Mouse (Mus musculus) embryonic facial prominence, embryonic 14.5 days (tissue): ENCODE data around the gene Gm14525. TPM values are rescaled to one million over a fixed set of nuclear protein-coding genes. Genes with fewer than 3 reads are reported as not detected.
"Not testable (repeated sequence)": the region's sequence is repeated elsewhere in the genome, so short reads cannot be mapped to it uniquely, and the experiment has no call there.

Source experiments
- ATAC-seq: fragments of 200-750 bp; cut with Nextera tagmentation; 2 replicates; pipeline ENCODE4 v1.8.0; 2017; ENCODE audit warnings: low read depth, moderate number of reproducible peaks, moderate TSS enrichment
- DNase-seq: peaks from one replicate; pipeline ENCODE4 v3.0.0-alpha.2; 2015; ENCODE audit warnings: low spot score
- H3K27ac ChIP-seq: fragments of 300-500 bp; sonication (generic); replicated peaks from 2 replicates; pipeline ENCODE4 v1.5.1; 2014; ENCODE audit warnings: low read depth, mild to moderate bottlenecking, low read length, moderate library complexity
- H3K27me3 ChIP-seq: fragments of 300-500 bp; sonication (generic); replicated peaks from 2 replicates; pipeline ENCODE4 v1.6.1; 2014; ENCODE audit warnings: low read length; ENCODE audit not compliant: control insufficient read depth, insufficient read depth
- H3K36me3 ChIP-seq: fragments of 300-500 bp; sonication (generic); 2 replicates; pipeline ENCODE4 v1.6.1; 2014; ENCODE audit warnings: low read length, mixed read lengths; ENCODE audit not compliant: control insufficient read depth, insufficient read depth
- H3K4me1 ChIP-seq: fragments of 300-500 bp; sonication (generic); 2 replicates; pipeline ENCODE4 v1.6.1; 2014; ENCODE audit warnings: antibody characterized with exemption, low read length; ENCODE audit not compliant: control insufficient read depth, insufficient read depth
- H3K4me2 ChIP-seq: fragments of 300-500 bp; sonication (generic); 2 replicates; pipeline ENCODE4 v1.6.1; 2014; ENCODE audit warnings: low read depth, mild to moderate bottlenecking, low read length, moderate library complexity, mixed read lengths
- H3K4me3 ChIP-seq: fragments of 300-500 bp; sonication (generic); 2 replicates; pipeline ENCODE4 v1.5.1; 2014; ENCODE audit warnings: low read depth, mild to moderate bottlenecking, low read length
- H3K9ac ChIP-seq: fragments of 300-500 bp; sonication (generic); 2 replicates; pipeline ENCODE4 v1.6.1; 2014; ENCODE audit warnings: low read depth, mild to moderate bottlenecking, low read length, moderate library complexity, mixed read lengths
- H3K9me3 ChIP-seq: fragments of 300-500 bp; sonication (generic); 2 replicates; pipeline ENCODE4 v1.6.1; 2016; ENCODE audit warnings: low read length; ENCODE audit not compliant: control insufficient read depth
- WGBS: fragments of 180-500 bp; shearing (Covaris S2); extraction: QIAGEN DNeasy Blood & Tissue Kit; methylation state at CpG from one replicate; pipeline ENCODE4 v1.1.7; 2014; 5-methylcytosine and 5-hydroxymethylcytosine counted together
- polyA plus RNA-seq: library from polyadenylated mRNA; unstranded; fragments of >200 nt; fragmentation: Nextera tagmentation; extraction: Ambion mirVana; gene quantifications from 2 replicates; pipeline ENCODE4 v1.2.1, GENCODE M21; 2014

The Gm14525 gene
- polyA plus RNA-seq, result not detected in 2 replicates

DNA sequence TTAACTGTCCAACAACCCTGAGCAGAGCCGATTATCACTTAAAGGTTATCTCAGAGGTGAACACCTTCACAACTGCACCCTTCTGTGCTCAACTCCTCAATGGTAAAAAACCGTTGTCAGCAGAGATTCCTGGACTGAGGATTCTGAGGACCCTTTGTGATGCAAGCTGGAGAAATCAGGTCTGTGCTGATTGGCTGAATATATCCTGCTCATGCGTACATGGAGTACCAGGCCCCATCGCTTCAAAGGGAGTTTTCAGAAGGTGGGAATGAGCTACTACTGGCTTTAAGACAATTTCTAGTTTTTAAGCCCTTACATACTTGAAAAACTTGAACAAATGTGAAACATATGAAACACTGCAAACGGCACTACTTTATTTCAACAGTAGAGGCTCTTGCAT lies at the start of gene Gm14525:
Gene Gm14525 (minus strand): TSS at position 101 of the 400 bp plus-strand sequence.
- not testable (repeated sequence) for H3K4me2 ChIP-seq, DNase-seq, H3K4me3 ChIP-seq, H3K9me3 ChIP-seq, ATAC-seq, H3K9ac ChIP-seq, H3K36me3 ChIP-seq, H3K27me3 ChIP-seq, H3K27ac ChIP-seq, H3K4me1 ChIP-seq
- 93% methylated on average over 3 of the region's 5 CpGs for WGBS

Other genes with a start within 250 kb of the Gm14525 start
- gene Slx, start 157.1 kb downstream of the Gm14525 start, polyA plus RNA-seq, result not detected in 2 replicates
- gene Gm6121, start 233.1 kb upstream of the Gm14525 start, polyA plus RNA-seq, result not detected in 2 replicates